Mouse (Mus musculus): ENCODE results near the gene Faap20. TPM values are rescaled to one million over a fixed set of nuclear protein-coding genes. Genes with fewer than 3 reads are reported as not detected.

Faap20 gene
- polyA plus RNA-seq, 1 experiment from 2014 or later = 104 TPM

- no peak for ATAC-seq (ENCODE audit: insufficient number of reproducible peaks, low FRiP score, low TSS enrichment, low read depth)
- Histone ChIP-seq H3K4me3 (ENCODE audit: low read depth, low read length) (peak overlapping the region; percentile 22; the same call in 1 of the 2 replicates), H3K9ac (ENCODE audit: low read length) (peak overlapping the region; percentile 88), H3K9me3 (ENCODE audit: control insufficient read depth, low read length) (no peaks in the 10 kb centered on the region), H3K4me1 (ENCODE audit: control insufficient read depth, insufficient read depth, low read length) (peaks cover 31% of the 10 kb centered on the region), H3K36me3 (ENCODE audit: control insufficient read depth, insufficient read depth, low read length) (no peaks in the 10 kb centered on the region), H3K27me3 (ENCODE audit: control insufficient read depth, insufficient read depth, low read length) (no peaks in the 10 kb centered on the region), H3K27ac (replicated peaks; ENCODE audit: low read depth, low read length) (peak overlapping the region; percentile 89), H3K4me2 (ENCODE audit: low read depth, severe bottlenecking) (peak overlapping the region; percentile 99)
- no peak for DNase-seq (ENCODE audit: low spot score)
- 34% methylated on average over 20 of the region's 20 CpGs for WGBS
Observed at GRCm38 (mm10) chr4:155223594-155224528, 25.7 kb upstream of the Faap20 start.

- Histone ChIP-seq H3K9me3 (ENCODE audit: control insufficient read depth, low read length) (no peaks in the 10 kb centered on the region), H3K27ac (replicated peaks; ENCODE audit: low read depth, low read length) (no peak overlapping the region), H3K4me2 (ENCODE audit: low read depth, severe bottlenecking) (no peak overlapping the region), H3K4me3 (ENCODE audit: low read depth, low read length) (no peak overlapping the region), H3K27me3 (ENCODE audit: control insufficient read depth, insufficient read depth, low read length) (no peaks in the 10 kb centered on the region), H3K4me1 (ENCODE audit: control insufficient read depth, insufficient read depth, low read length) (peaks cover 13% of the 10 kb centered on the region), H3K36me3 (ENCODE audit: control insufficient read depth, insufficient read depth, low read length) (no peaks in the 10 kb centered on the region), H3K9ac (ENCODE audit: low read length) (no peak overlapping the region)
- 83% methylated on average over 5 of the region's 5 CpGs for WGBS
- ATAC-seq (ENCODE audit: insufficient number of reproducible peaks, low FRiP score, low TSS enrichment, low read depth) (no peak), DNase-seq (ENCODE audit: low spot score) (no peak)
Observed at GRCm38 (mm10) chr4:155225918-155226317, 23.7 kb upstream of the Faap20 start.

- no peak overlapping the region for H3K27ac ChIP-seq (replicated peaks; ENCODE audit: low read depth, low read length)
- H3K4me3 ChIP-seq (ENCODE audit: low read depth, low read length) = no peak overlapping the region
- H3K27me3 ChIP-seq (ENCODE audit: control insufficient read depth, insufficient read depth, low read length) = no peaks in the 10 kb centered on the region
- DNase-seq (ENCODE audit: low spot score) (no peak), ATAC-seq (ENCODE audit: insufficient number of reproducible peaks, low FRiP score, low TSS enrichment, low read depth) (no peak)
- no peaks in the 10 kb centered on the region for H3K9me3 ChIP-seq (ENCODE audit: control insufficient read depth, low read length)
- no peak overlapping the region for H3K9ac ChIP-seq (ENCODE audit: low read length)
- no peaks in the 10 kb centered on the region for H3K36me3 ChIP-seq (ENCODE audit: control insufficient read depth, insufficient read depth, low read length)
- H3K4me2 ChIP-seq (ENCODE audit: low read depth, severe bottlenecking) = no peak overlapping the region
- H3K4me1 ChIP-seq (ENCODE audit: control insufficient read depth, insufficient read depth, low read length) = peaks cover 7% of the 10 kb centered on the region
- WGBS = 83% methylated on average over 4 of the region's 4 CpGs
Observed at GRCm38 (mm10) chr4:155227986-155228385, 21.6 kb upstream of the Faap20 start.

- WGBS = 78% methylated on average over 5 of the region's 5 CpGs
- Histone ChIP-seq H3K4me1 (ENCODE audit: control insufficient read depth, insufficient read depth, low read length) (peaks cover 8% of the 10 kb centered on the region), H3K9me3 (ENCODE audit: control insufficient read depth, low read length) (no peaks in the 10 kb centered on the region), H3K9ac (ENCODE audit: low read length) (no peak overlapping the region), H3K27ac (replicated peaks; ENCODE audit: low read depth, low read length) (no peak overlapping the region), H3K4me3 (ENCODE audit: low read depth, low read length) (no peak overlapping the region), H3K4me2 (ENCODE audit: low read depth, severe bottlenecking) (no peak overlapping the region), H3K27me3 (ENCODE audit: control insufficient read depth, insufficient read depth, low read length) (no peaks in the 10 kb centered on the region), H3K36me3 (ENCODE audit: control insufficient read depth, insufficient read depth, low read length) (no peaks in the 10 kb centered on the region)
- ATAC-seq (ENCODE audit: insufficient number of reproducible peaks, low FRiP score, low TSS enrichment, low read depth) = no peak
- DNase-seq (ENCODE audit: low spot score) = no peak
Observed at GRCm38 (mm10) chr4:155228461-155228860, 21.1 kb upstream of the Faap20 start.

GRCm38 (mm10) chr4:155233878-155234277 is 15.7 kb upstream of the Faap20 start:
- H3K9ac ChIP-seq (ENCODE audit: low read length) = peak overlapping the region; percentile 60
- peak overlapping the region; percentile 94 for H3K27ac ChIP-seq (replicated peaks; ENCODE audit: low read depth, low read length)
- H3K4me2 ChIP-seq (ENCODE audit: low read depth, severe bottlenecking) = no peak overlapping the region; the same call in 1 of the 2 replicates
- no peaks in the 10 kb centered on the region for H3K36me3 ChIP-seq (ENCODE audit: control insufficient read depth, insufficient read depth, low read length)
- peak; percentile 75; the same call in 1 of the 2 replicates for ATAC-seq (ENCODE audit: insufficient number of reproducible peaks, low FRiP score, low TSS enrichment, low read depth)
- no peaks in the 10 kb centered on the region for H3K9me3 ChIP-seq (ENCODE audit: control insufficient read depth, low read length)
- no peaks in the 10 kb centered on the region for H3K27me3 ChIP-seq (ENCODE audit: control insufficient read depth, insufficient read depth, low read length)
- H3K4me3 ChIP-seq (ENCODE audit: low read depth, low read length) = no peak overlapping the region
- peak; percentile 85 for DNase-seq (ENCODE audit: low spot score)
- peaks cover 35% of the 10 kb centered on the region for H3K4me1 ChIP-seq (ENCODE audit: control insufficient read depth, insufficient read depth, low read length)
- WGBS = 7% methylated on average over 10 of the region's 10 CpGs

GRCm38 (mm10) chr4:155234371-155235310 is 15.0 kb upstream of the Faap20 start:
- 65% methylated on average over 8 of the region's 8 CpGs for WGBS
- Histone ChIP-seq H3K4me1 (ENCODE audit: control insufficient read depth, insufficient read depth, low read length) (peaks cover 35% of the 10 kb centered on the region), H3K4me3 (ENCODE audit: low read depth, low read length) (no peak overlapping the region), H3K4me2 (ENCODE audit: low read depth, severe bottlenecking) (peak overlapping the region; percentile 30), H3K27me3 (ENCODE audit: control insufficient read depth, insufficient read depth, low read length) (no peaks in the 10 kb centered on the region), H3K27ac (replicated peaks; ENCODE audit: low read depth, low read length) (peak overlapping the region; percentile 94), H3K9me3 (ENCODE audit: control insufficient read depth, low read length) (no peaks in the 10 kb centered on the region), H3K9ac (ENCODE audit: low read length) (peak overlapping the region; percentile 60), H3K36me3 (ENCODE audit: control insufficient read depth, insufficient read depth, low read length) (no peaks in the 10 kb centered on the region)
- DNase-seq (ENCODE audit: low spot score) = no peak
- no peak for ATAC-seq (ENCODE audit: insufficient number of reproducible peaks, low FRiP score, low TSS enrichment, low read depth)

- Histone ChIP-seq H3K9ac (ENCODE audit: low read length) (peak overlapping the region; percentile 70), H3K4me1 (ENCODE audit: control insufficient read depth, insufficient read depth, low read length) (peaks cover 35% of the 10 kb centered on the region)
- 28% methylated on average over 18 of the region's 18 CpGs for WGBS
Observed at GRCm38 (mm10) chr4:155235311-155236119, 14.1 kb upstream of the Faap20 start.

More at GRCm38 (mm10) chr4:155235311-155236119, 14.1 kb upstream of the Faap20 start:
- no peak for ATAC-seq (ENCODE audit: insufficient number of reproducible peaks, low FRiP score, low TSS enrichment, low read depth)
- peak; percentile 89 for DNase-seq (ENCODE audit: low spot score)
- Histone ChIP-seq H3K4me3 (ENCODE audit: low read depth, low read length) (peak overlapping the region; percentile 5; the same call in 1 of the 2 replicates), H3K9me3 (ENCODE audit: control insufficient read depth, low read length) (no peaks in the 10 kb centered on the region), H3K27me3 (ENCODE audit: control insufficient read depth, insufficient read depth, low read length) (no peaks in the 10 kb centered on the region), H3K36me3 (ENCODE audit: control insufficient read depth, insufficient read depth, low read length) (no peaks in the 10 kb centered on the region), H3K4me2 (ENCODE audit: low read depth, severe bottlenecking) (peak overlapping the region; percentile 30), H3K27ac (replicated peaks; ENCODE audit: low read depth, low read length) (peak overlapping the region; percentile 94)
